Mouse (Mus musculus): Measurements from ENCODE around the gene Desi2.
"Not testable (repeated sequence)": the region's sequence is repeated elsewhere in the genome, so short reads cannot be mapped to it uniquely, and the experiment has no call there.

Gene Desi2

GRCm38 (mm10) chr1:178265381-178265780 is 78.2 kb downstream of the Desi2 start:
- DNase-seq (ENCODE audit: low spot score in 2 of 2) = not testable (repeated sequence)

DNA sequence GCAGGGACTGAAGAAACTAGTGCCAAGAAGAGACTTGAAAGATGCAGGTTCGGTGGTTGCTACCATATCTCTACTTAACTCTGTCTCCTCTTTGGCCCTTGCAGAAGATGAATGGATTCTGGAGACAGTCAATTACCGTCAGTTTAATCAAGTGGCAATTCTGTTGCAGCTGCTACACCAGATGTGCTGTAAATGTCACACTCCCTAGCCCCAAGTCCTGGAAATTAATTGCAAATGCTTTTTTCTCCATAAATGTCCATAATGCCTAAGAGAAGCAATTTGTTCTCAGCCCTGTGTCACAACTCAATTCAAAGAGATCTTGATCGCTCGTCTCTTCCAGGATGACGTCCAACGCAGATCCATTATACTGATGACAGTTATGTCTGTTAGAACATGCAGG is 83.4 kb downstream of the Desi2 start:
- DNase-seq (ENCODE audit: low spot score in 2 of 2) = no peak

GRCm38 (mm10) chr1:178275174-178275730 is 88.0 kb downstream of the Desi2 start:
- DNase-seq (ENCODE audit: low spot score in 2 of 2) = no peak

DNA sequence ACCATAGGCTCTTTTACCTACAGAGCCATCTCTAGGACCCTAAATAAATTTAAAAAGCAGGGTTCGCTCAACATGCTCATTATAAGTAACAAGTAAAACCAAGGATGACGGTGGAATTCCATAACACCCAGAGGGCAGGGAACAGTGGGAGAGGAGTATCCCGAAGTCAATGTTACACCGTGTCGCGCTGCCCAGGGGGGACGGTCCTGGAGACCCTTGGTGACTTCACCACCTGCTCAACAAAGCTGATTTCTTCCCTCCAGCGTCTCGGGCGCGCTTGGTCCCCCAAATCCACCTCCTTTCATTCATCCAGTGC is 88.5 kb downstream of the Desi2 start:
- no peak for DNase-seq (ENCODE audit: low spot score in 2 of 2)

- peak; percentile 51 to 69 for DNase-seq (ENCODE audit: low spot score in 2 of 2)
These were observed 89.1 kb downstream of the Desi2 start for GRCm38 (mm10) chr1:178276054-178276911.

- not testable (repeated sequence) for DNase-seq (ENCODE audit: low spot score in 2 of 2)
These were observed 96.1 kb downstream of the Desi2 start for GRCm38 (mm10) chr1:178283314-178283713.

DNA sequence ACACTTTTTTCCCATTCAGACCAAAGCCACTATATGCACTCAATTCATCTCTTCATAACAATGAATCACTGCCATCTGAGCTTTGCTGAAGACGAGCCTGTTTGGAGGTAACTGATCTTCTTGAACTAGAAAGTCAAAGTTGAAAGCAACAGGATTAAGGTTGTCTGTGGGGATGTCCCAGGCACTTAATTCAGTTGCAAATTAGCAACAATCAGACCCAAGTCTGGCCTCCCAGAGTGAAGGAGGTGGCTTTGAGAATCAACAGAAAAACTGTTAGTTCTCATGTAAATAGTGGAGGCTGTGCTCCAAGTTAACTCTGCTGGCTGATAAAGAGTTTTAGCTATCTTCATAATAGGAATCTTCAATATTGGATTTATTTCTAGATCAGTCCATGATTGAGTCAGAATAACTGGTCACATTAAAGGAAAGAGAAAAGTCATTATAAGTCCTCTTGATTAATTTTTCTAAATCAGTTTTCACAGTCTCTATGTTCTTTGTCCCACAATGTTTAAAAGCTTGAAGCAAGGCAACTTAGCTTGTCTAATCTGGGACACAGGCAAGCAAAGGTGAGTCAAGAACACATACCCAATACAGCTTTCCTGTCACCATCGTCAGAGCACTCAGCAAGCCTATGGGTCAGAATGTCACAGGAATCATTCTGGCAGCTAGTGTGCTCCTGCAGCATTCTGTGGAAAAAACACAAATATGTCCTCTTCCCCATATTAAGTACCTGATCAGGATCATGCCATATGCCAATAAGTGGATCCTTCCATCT is 96.9 kb downstream of the Desi2 start:
- DNase-seq (ENCODE audit: low spot score in 2 of 2) = no peak

GRCm38 (mm10) chr1:178287601-178288176 is 100.5 kb downstream of the Desi2 start:
- DNase-seq (ENCODE audit: low spot score in 2 of 2) = no peak

DNA sequence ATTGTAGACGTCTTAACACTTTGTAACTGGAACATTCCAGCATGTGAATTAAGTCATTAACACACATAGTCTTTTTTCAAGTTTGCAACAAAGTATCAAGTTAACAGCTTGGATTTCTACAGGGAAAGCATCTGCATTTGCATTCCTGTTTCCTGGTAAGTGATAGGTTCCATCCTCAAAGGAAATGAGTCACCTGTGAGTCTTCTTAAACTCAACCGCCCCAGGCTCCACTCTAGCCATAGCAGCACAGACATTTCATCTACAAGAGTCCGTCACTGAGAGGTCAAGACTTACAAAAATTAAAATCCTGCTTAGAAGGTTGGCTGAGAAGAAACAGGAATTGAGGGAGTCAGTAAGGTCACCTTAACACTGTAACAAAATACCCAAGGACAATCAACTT is 104.5 kb downstream of the Desi2 start:
- DNase-seq (ENCODE audit: low spot score in 2 of 2) = no peak

DNA sequence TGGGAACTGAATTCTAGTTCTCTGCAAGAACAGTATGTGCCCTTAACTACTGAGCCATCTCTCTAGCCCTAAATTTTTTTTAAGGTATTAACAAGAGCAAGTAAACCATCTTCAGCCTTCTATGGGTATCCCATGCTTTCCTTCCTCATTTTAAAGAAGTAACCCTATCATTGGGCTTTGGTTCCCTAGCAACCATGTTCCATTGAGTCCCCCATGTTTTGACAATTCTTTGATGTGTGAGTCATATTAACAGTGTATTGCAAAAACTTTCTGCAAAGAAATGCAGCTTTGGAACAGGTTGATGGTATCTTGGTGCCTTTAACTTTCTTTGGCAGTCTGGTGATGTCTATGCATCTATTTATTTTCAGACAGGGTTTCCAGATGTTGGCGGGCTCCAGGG is 106.8 kb downstream of the Desi2 start:
- DNase-seq (ENCODE audit: low spot score in 2 of 2) = no peak

- DNase-seq (ENCODE audit: low spot score in 2 of 2) = not testable (repeated sequence)
These were observed 114.0 kb downstream of the Desi2 start for GRCm38 (mm10) chr1:178301261-178301660.

DNA sequence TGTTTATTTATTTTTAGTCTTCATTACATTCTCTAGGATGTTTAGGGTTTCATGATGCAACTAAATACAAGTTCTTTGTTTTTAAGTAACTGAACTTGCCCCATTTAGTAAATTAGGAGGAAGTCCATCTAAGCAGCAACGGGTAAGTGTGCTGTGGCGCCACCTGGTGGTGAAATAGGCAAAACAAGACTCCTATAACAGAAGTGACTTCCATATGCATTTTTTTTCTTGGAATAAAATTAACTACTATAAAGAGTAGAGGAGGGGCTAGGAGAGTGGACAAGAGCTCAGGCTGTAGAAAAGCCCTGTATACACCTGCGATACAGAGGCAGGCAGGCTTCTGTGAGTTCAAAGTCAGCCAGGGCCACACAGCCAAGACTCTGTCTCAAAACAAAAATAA is 116.2 kb downstream of the Desi2 start:
- peak; percentile 35 to 76 for DNase-seq (ENCODE audit: low spot score in 2 of 2)

Data from thymus, postnatal 10 days (tissue).